Mouse (Mus musculus) lung, adult 2 months (tissue): ENCODE measurements around the gene Erbb2.

Experiments
- CTCF ChIP-seq: fragments of 200-500 bp; IDR thresholded peaks from 2 replicates; pipeline ENCODE4 v1.5.1; 2011; ENCODE audit warnings: mild to moderate bottlenecking, low read length, control low read depth; ENCODE audit not compliant: insufficient read depth
- POLR2A ChIP-seq: fragments of 200-500 bp; IDR thresholded peaks from 2 replicates; pipeline ENCODE4 v1.6.1; 2011; ENCODE audit warnings: low read depth, mild to moderate bottlenecking, control low read depth, low read length, borderline replicate concordance; ENCODE audit errors: extremely low read depth

DNA sequence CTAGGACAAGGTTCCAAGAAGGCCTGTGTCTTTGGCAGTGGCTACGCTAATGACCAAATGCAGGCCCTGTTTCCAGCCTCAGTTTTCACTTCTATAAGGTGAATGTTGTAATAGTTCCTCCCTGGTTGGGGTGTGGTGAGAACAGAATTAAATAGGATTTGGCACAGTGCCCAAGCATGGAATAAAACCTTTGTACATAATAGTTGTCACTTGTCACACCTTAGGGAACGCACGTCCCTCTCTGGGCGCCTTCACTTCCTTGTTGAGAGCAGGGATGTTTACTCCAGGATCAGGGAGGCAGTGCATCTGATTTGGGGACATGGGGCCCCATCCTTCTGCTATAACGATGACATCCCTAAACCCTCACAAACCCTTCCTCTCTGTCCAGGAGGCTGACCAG lies 16.2 kb downstream of the Erbb2 start:
- TF ChIP-seq CTCF (no peak), POLR2A (no peak)
